Mouse (Mus musculus) heart, embryonic 13.5 days (tissue): ENCODE data around the gene Me1. TPM values are rescaled to one million over a fixed set of nuclear protein-coding genes. Genes with fewer than 3 reads are reported as not detected.

Experiments used
- ATAC-seq: fragments of 200-750 bp; cut with Nextera tagmentation; 2 replicates; pipeline ENCODE4 v1.8.0; 2017; ENCODE audit warnings: moderate TSS enrichment; ENCODE audit not compliant: insufficient number of reproducible peaks, low FRiP score, low TSS enrichment; ENCODE audit errors: extremely low read depth
- H3K27ac ChIP-seq: fragments of 300-500 bp; sonication (generic); replicated peaks from 2 replicates; pipeline ENCODE4 v1.5.1; 2015; ENCODE audit warnings: moderate library complexity, mild to moderate bottlenecking, inconsistent platforms
- H3K27me3 ChIP-seq: fragments of 300-500 bp; sonication (generic); replicated peaks from 2 replicates; pipeline ENCODE4 v1.6.1; 2015; ENCODE audit warnings: mild to moderate bottlenecking, inconsistent platforms
- H3K36me3 ChIP-seq: fragments of 300-500 bp; sonication (generic); 2 replicates; pipeline ENCODE4 v1.6.1; 2015; ENCODE audit warnings: mild to moderate bottlenecking, inconsistent platforms
- H3K4me1 ChIP-seq: fragments of 300-500 bp; sonication (generic); 2 replicates; pipeline ENCODE4 v1.6.1; 2015; ENCODE audit warnings: inconsistent platforms
- H3K4me2 ChIP-seq: fragments of 300-500 bp; sonication (generic); 2 replicates; pipeline ENCODE4 v1.6.1; 2015; ENCODE audit warnings: inconsistent platforms, mild to moderate bottlenecking, moderate library complexity
- H3K4me3 ChIP-seq: fragments of 300-500 bp; sonication (generic); 2 replicates; pipeline ENCODE4 v1.5.1; 2015; ENCODE audit warnings: moderate library complexity, mild to moderate bottlenecking, inconsistent platforms
- H3K9ac ChIP-seq: fragments of 300-500 bp; sonication (generic); 2 replicates; pipeline ENCODE4 v1.6.1; 2015; ENCODE audit warnings: inconsistent platforms, mild to moderate bottlenecking, moderate library complexity
- H3K9me3 ChIP-seq: fragments of 300-500 bp; sonication (generic); 2 replicates; pipeline ENCODE4 v1.6.1; 2016; ENCODE audit warnings: inconsistent platforms
- WGBS: fragments of 180-500 bp; shearing (Covaris S2); methylation state at CpG from one replicate; pipeline ENCODE4 v1.1.7; 2015; ENCODE audit warnings: mixed read lengths; 5-methylcytosine and 5-hydroxymethylcytosine counted together
- polyA plus RNA-seq: library from polyadenylated mRNA; unstranded; fragments of >200 nt; fragmentation: Nextera tagmentation; extraction: Ambion mirVana; gene quantifications from 2 replicates; pipeline ENCODE4 v1.2.1, GENCODE M21; 2015

The Me1 gene
- polyA plus RNA-seq, 1 experiment from 2014 or later: 32.2 TPM

GRCm38 (mm10) chr9:86680431-86680830 is 15.3 kb downstream of the Me1 start:
- H3K4me2 ChIP-seq: no peak overlapping the region
- H3K9me3 ChIP-seq: no peaks in the 10 kb centered on the region
- H3K4me3 ChIP-seq: no peak overlapping the region
- peaks cover 11% of the 10 kb centered on the region for H3K36me3 ChIP-seq
- WGBS: 78% methylated on average over 6 of the region's 6 CpGs
- no peak overlapping the region for H3K27ac ChIP-seq
- H3K4me1 ChIP-seq: peaks cover 24% of the 10 kb centered on the region
- no peak overlapping the region for H3K9ac ChIP-seq
- no peaks in the 10 kb centered on the region for H3K27me3 ChIP-seq
- no peak for ATAC-seq

DNA sequence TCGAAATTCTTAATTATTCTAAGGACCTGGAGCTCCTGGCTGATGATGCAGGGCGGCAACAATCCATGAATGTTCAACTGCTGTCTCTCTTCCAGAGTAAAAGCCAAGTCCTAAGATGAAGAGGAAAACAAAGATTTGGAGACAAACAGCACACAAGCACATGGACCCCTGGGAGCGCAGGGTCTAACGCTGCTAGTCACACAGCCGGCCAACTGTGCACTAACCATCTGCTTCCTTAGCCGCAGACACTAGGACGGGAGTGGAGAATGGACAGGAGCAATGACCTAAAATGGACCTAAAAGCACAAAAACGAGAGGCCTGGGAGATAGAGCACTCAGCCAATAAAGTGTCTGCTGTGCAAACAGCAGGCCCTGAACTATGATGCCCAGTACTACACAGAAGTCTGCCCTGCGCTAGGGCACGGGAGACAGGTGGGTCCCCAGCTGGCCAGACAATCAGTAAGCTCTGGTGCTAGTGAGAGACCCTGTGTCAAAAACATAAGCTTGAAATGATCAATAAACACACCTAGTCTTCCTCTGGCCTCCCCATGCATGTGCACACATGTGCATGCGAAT is 15.8 kb downstream of the Me1 start:
- ATAC-seq: no peak
- 87% methylated on average over 11 of the region's 11 CpGs for WGBS
- H3K36me3 ChIP-seq: peaks cover 11% of the 10 kb centered on the region
- no peaks in the 10 kb centered on the region for H3K27me3 ChIP-seq
- no peak overlapping the region for H3K4me3 ChIP-seq
- no peak overlapping the region for H3K4me2 ChIP-seq
- no peak overlapping the region for H3K9ac ChIP-seq
- H3K9me3 ChIP-seq: no peaks in the 10 kb centered on the region
- H3K27ac ChIP-seq: no peak overlapping the region
- peaks cover 21% of the 10 kb centered on the region for H3K4me1 ChIP-seq

DNA sequence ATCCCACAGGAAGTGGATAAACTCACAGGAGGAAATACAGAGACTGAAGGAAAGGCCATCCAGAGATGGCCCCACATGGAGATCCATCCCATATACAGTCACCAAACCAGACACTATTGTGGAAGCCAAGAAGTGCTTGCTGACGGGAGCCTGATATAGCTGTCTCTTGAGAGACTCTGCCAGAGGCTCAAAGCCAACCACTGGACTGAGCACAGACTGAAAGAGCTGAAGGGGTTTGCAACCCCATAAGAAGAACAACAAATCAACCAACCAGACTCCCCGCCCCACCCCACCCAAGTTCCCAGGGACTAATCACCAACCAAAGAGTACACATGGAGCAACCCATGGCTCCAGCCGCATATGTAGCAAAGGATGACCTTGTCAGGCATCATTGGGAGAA is 19.5 kb downstream of the Me1 start:
- Histone ChIP-seq H3K36me3 (peaks cover 14% of the 10 kb centered on the region), H3K27ac (no peak overlapping the region), H3K4me3 (no peak overlapping the region), H3K9me3 (no peaks in the 10 kb centered on the region), H3K4me1 (peaks cover 22% of the 10 kb centered on the region; the same call in 1 of the 2 replicates), H3K9ac (no peak overlapping the region), H3K4me2 (no peak overlapping the region), H3K27me3 (no peaks in the 10 kb centered on the region)
- ATAC-seq: no peak
- 74% methylated on average over 3 of the region's 3 CpGs for WGBS

GRCm38 (mm10) chr9:86675426-86675825 is 20.3 kb downstream of the Me1 start:
- Histone ChIP-seq H3K4me1 (peaks cover 20% of the 10 kb centered on the region; the same call in 1 of the 2 replicates), H3K36me3 (peaks cover 14% of the 10 kb centered on the region), H3K4me2 (no peak overlapping the region), H3K9ac (no peak overlapping the region), H3K9me3 (no peaks in the 10 kb centered on the region), H3K4me3 (no peak overlapping the region), H3K27ac (no peak overlapping the region), H3K27me3 (no peaks in the 10 kb centered on the region)
- 85% methylated on average over 2 of the region's 2 CpGs for WGBS
- ATAC-seq: no peak

GRCm38 (mm10) chr9:86672907-86673472 is 22.8 kb downstream of the Me1 start:
- H3K9me3 ChIP-seq: no peaks in the 10 kb centered on the region
- H3K27me3 ChIP-seq: no peaks in the 10 kb centered on the region
- peaks cover 12% of the 10 kb centered on the region for H3K36me3 ChIP-seq
- no peak overlapping the region for H3K4me2 ChIP-seq
- no peak overlapping the region for H3K9ac ChIP-seq
- ATAC-seq: no peak
- H3K27ac ChIP-seq: peak overlapping the region; percentile 29
- H3K4me1 ChIP-seq: peaks cover 25% of the 10 kb centered on the region
- no peak overlapping the region for H3K4me3 ChIP-seq
- 49% methylated on average over 5 of the region's 5 CpGs for WGBS

GRCm38 (mm10) chr9:86668590-86669252 is 27.0 kb downstream of the Me1 start:
- peaks cover 38% of the 10 kb centered on the region for H3K4me1 ChIP-seq
- 0 out of 2 replicates have a peak, but pooled peaks cover 3% of the 10 kb centered on the region for H3K36me3 ChIP-seq
- no peak overlapping the region for H3K4me3 ChIP-seq
- H3K27ac ChIP-seq: peak overlapping the region; percentile 73
- no peaks in the 10 kb centered on the region for H3K27me3 ChIP-seq
- peak overlapping the region; percentile 34 for H3K4me2 ChIP-seq
- no peaks in the 10 kb centered on the region for H3K9me3 ChIP-seq
- ATAC-seq: peak; percentile 37; the same call in 1 of the 2 replicates
- no peak overlapping the region for H3K9ac ChIP-seq
- WGBS: 43% methylated on average over 8 of the region's 8 CpGs

GRCm38 (mm10) chr9:86667138-86667750 is 28.5 kb downstream of the Me1 start:
- ATAC-seq: no peak
- Histone ChIP-seq H3K4me2 (no peak overlapping the region), H3K27me3 (no peaks in the 10 kb centered on the region), H3K9me3 (no peaks in the 10 kb centered on the region), H3K4me1 (peaks cover 28% of the 10 kb centered on the region), H3K9ac (no peak overlapping the region), H3K36me3 (peaks cover 11% of the 10 kb centered on the region; the same call in 1 of the 2 replicates), H3K4me3 (no peak overlapping the region), H3K27ac (peak overlapping the region; percentile 73)
- WGBS: 68% methylated on average over 7 of the region's 7 CpGs

DNA sequence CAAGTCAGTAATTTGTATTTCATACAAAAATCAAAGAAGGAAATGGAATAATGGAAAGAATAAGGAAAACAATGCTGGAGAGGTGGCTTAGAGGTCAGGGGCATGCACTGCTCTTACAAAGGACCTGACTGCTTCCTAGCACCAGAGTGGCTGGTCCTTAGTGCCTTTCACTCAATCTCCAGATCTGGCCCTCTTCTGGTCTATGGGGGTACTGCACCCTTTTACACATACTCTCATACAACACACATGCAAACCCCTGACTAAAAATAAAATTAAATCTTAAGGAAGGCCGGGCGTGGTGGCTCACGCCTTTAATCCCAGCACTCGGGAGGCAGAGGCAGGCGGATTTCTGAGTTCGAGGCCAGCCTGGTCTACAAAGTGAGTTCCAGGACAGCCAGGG is 34.1 kb downstream of the Me1 start:
- Histone ChIP-seq H3K4me1 (no peaks in the 10 kb centered on the region), H3K9ac (no peak overlapping the region), H3K36me3 (peaks cover 9% of the 10 kb centered on the region; the same call in 1 of the 2 replicates), H3K27me3 (no peaks in the 10 kb centered on the region), H3K9me3 (peaks cover 4% of the 10 kb centered on the region; the same call in 1 of the 2 replicates), H3K4me3 (no peak overlapping the region), H3K4me2 (no peak overlapping the region), H3K27ac (no peak overlapping the region)
- ATAC-seq: no peak
- WGBS: 93% methylated on average over 6 of the region's 6 CpGs

GRCm38 (mm10) chr9:86661266-86661665 is 34.5 kb downstream of the Me1 start:
- H3K36me3 ChIP-seq: peaks cover 9% of the 10 kb centered on the region; the same call in 1 of the 2 replicates
- no peaks in the 10 kb centered on the region for H3K4me1 ChIP-seq
- no peak overlapping the region for H3K4me2 ChIP-seq
- H3K4me3 ChIP-seq: no peak overlapping the region
- ATAC-seq: no peak
- no peak overlapping the region for H3K9ac ChIP-seq
- WGBS: 87% methylated on average over 3 of the region's 3 CpGs
- peaks cover 4% of the 10 kb centered on the region; the same call in 1 of the 2 replicates for H3K9me3 ChIP-seq
- no peaks in the 10 kb centered on the region for H3K27me3 ChIP-seq
- no peak overlapping the region for H3K27ac ChIP-seq

DNA sequence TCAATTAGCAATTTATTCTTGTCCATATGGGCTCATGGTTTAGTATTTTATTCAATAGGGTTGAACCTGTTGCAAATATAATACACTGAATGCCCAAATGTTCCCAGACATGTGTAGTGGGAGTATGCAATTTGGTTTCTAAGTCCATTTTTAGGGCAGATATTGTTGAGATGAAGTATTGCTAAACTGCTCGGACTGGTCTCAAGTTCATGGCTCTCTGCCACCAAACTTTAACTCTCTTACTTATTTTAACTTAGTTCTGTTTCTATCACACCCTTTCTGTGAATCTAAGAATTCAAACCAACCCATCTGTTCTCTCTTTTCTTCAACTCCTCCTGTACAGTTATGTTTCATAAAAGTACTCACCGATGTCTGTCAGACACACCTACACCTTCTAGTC is 35.4 kb downstream of the Me1 start:
- ATAC-seq: no peak
- Histone ChIP-seq H3K36me3 (peaks cover 9% of the 10 kb centered on the region; the same call in 1 of the 2 replicates), H3K9me3 (peaks cover 4% of the 10 kb centered on the region; the same call in 1 of the 2 replicates), H3K27me3 (no peaks in the 10 kb centered on the region), H3K27ac (no peak overlapping the region), H3K4me2 (no peak overlapping the region), H3K4me3 (no peak overlapping the region), H3K9ac (no peak overlapping the region), H3K4me1 (no peaks in the 10 kb centered on the region)
- 88% methylated on average over 2 of the region's 2 CpGs for WGBS

- ATAC-seq: no peak
- no peak overlapping the region for H3K4me3 ChIP-seq
- H3K36me3 ChIP-seq: peaks cover 9% of the 10 kb centered on the region; the same call in 1 of the 2 replicates
- H3K4me1 ChIP-seq: no peaks in the 10 kb centered on the region
- H3K9ac ChIP-seq: no peak overlapping the region
- peaks cover 4% of the 10 kb centered on the region; the same call in 1 of the 2 replicates for H3K9me3 ChIP-seq
- WGBS: 86% methylated on average over 4 of the region's 4 CpGs
- H3K27me3 ChIP-seq: no peaks in the 10 kb centered on the region
- no peak overlapping the region for H3K4me2 ChIP-seq
- no peak overlapping the region for H3K27ac ChIP-seq
Observed at GRCm38 (mm10) chr9:86658347-86658746, 37.4 kb downstream of the Me1 start.
